Mouse (Mus musculus): Measurements from ENCODE around the gene Grin2b. TPM values are rescaled to one million over a fixed set of nuclear protein-coding genes. Genes with fewer than 3 reads are reported as not detected.

Grin2b gene
- polyA plus RNA-seq, 1 experiment from 2014 or later = 87.8 TPM

- Histone ChIP-seq H3K4me1 (ENCODE audit: control insufficient read depth, insufficient read depth, low read length) (0 out of 2 replicates have a peak, but pooled peaks cover 2% of the 10 kb centered on the region), H3K4me3 (ENCODE audit: low read depth, low read length) (no peak overlapping the region), H3K4me2 (ENCODE audit: low read depth, low read length) (no peak overlapping the region), H3K36me3 (ENCODE audit: control insufficient read depth, insufficient read depth, low read length) (no peaks in the 10 kb centered on the region), H3K9me3 (ENCODE audit: control insufficient read depth, low read length) (no peaks in the 10 kb centered on the region), H3K27ac (ENCODE audit: low read depth, low read length) (no peak overlapping the region), H3K27me3 (ENCODE audit: control insufficient read depth, insufficient read depth, low read length) (no peaks in the 10 kb centered on the region), H3K9ac (replicated peaks; ENCODE audit: low read depth, low read length) (no peak overlapping the region)
- ATAC-seq (ENCODE audit: low read depth) = 0 out of 2 replicates have a peak, but pooled peaks have one; percentile 21
- 32% methylated on average over 9 of the region's 9 CpGs for WGBS
Measured at GRCm38 (mm10) chr6:135961766-135962165, 211.5 kb downstream of the Grin2b start.

- Histone ChIP-seq H3K9ac (replicated peaks; ENCODE audit: low read depth, low read length) (no peak overlapping the region), H3K4me3 (ENCODE audit: low read depth, low read length) (no peak overlapping the region), H3K27ac (ENCODE audit: low read depth, low read length) (no peak overlapping the region), H3K4me1 (ENCODE audit: control insufficient read depth, insufficient read depth, low read length) (0 out of 2 replicates have a peak, but pooled peaks cover 2% of the 10 kb centered on the region), H3K27me3 (ENCODE audit: control insufficient read depth, insufficient read depth, low read length) (no peaks in the 10 kb centered on the region), H3K4me2 (ENCODE audit: low read depth, low read length) (no peak overlapping the region), H3K36me3 (ENCODE audit: control insufficient read depth, insufficient read depth, low read length) (no peaks in the 10 kb centered on the region), H3K9me3 (ENCODE audit: control insufficient read depth, low read length) (no peaks in the 10 kb centered on the region)
- WGBS = 92% methylated on average over 10 of the region's 10 CpGs
- ATAC-seq (ENCODE audit: low read depth) = no peak
Measured at GRCm38 (mm10) chr6:135959629-135960028, 213.7 kb downstream of the Grin2b start.

GRCm38 (mm10) chr6:135951666-135952065 lies 221.6 kb downstream of the Grin2b start:
- H3K27ac ChIP-seq (ENCODE audit: low read depth, low read length) = no peak overlapping the region
- no peak overlapping the region for H3K4me3 ChIP-seq (ENCODE audit: low read depth, low read length)
- no peaks in the 10 kb centered on the region for H3K9me3 ChIP-seq (ENCODE audit: control insufficient read depth, low read length)
- H3K36me3 ChIP-seq (ENCODE audit: control insufficient read depth, insufficient read depth, low read length) = no peaks in the 10 kb centered on the region
- no peak for ATAC-seq (ENCODE audit: low read depth)
- WGBS = 96% methylated on average over 5 of the region's 5 CpGs
- no peaks in the 10 kb centered on the region for H3K27me3 ChIP-seq (ENCODE audit: control insufficient read depth, insufficient read depth, low read length)
- no peak overlapping the region for H3K4me2 ChIP-seq (ENCODE audit: low read depth, low read length)
- H3K9ac ChIP-seq (replicated peaks; ENCODE audit: low read depth, low read length) = no peak overlapping the region
- no peaks in the 10 kb centered on the region for H3K4me1 ChIP-seq (ENCODE audit: control insufficient read depth, insufficient read depth, low read length)

- WGBS = 79% methylated on average over 5 of the region's 5 CpGs
- no peak for ATAC-seq (ENCODE audit: low read depth)
Measured at GRCm38 (mm10) chr6:135945511-135945910, 227.8 kb downstream of the Grin2b start.

DNA sequence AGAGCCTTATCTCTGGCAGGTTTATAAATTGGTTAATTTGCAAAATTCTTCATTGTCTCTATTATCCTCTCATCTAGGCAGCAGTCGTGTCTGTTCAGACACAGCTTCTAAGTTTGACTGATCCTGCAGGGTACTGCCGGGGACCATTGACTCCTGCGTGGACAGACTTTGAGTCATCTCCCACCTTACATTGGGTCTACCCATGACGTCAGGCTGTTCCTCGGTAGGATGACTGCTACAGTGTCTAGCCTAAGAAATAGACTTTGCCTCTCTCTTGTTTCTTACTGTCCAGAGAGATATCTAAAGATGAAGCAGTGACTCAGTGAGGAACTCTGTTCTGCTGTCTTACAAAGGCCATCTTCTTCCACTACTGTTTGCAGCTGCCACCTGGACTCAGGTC lies 229.0 kb downstream of the Grin2b start:
- no peak overlapping the region for H3K4me2 ChIP-seq (ENCODE audit: low read depth, low read length)
- no peaks in the 10 kb centered on the region for H3K9me3 ChIP-seq (ENCODE audit: control insufficient read depth, low read length)
- H3K27me3 ChIP-seq (ENCODE audit: control insufficient read depth, insufficient read depth, low read length) = no peaks in the 10 kb centered on the region
- WGBS = 92% methylated on average over 5 of the region's 5 CpGs
- H3K4me1 ChIP-seq (ENCODE audit: control insufficient read depth, insufficient read depth, low read length) = no peaks in the 10 kb centered on the region
- H3K36me3 ChIP-seq (ENCODE audit: control insufficient read depth, insufficient read depth, low read length) = no peaks in the 10 kb centered on the region
- H3K27ac ChIP-seq (ENCODE audit: low read depth, low read length) = no peak overlapping the region
- H3K9ac ChIP-seq (replicated peaks; ENCODE audit: low read depth, low read length) = no peak overlapping the region
- no peak for ATAC-seq (ENCODE audit: low read depth)
- H3K4me3 ChIP-seq (ENCODE audit: low read depth, low read length) = no peak overlapping the region

More at GRCm38 (mm10) chr6:135945511-135945910, 227.8 kb downstream of the Grin2b start:
- no peaks in the 10 kb centered on the region for H3K27me3 ChIP-seq (ENCODE audit: control insufficient read depth, insufficient read depth, low read length)
- no peak overlapping the region for H3K4me2 ChIP-seq (ENCODE audit: low read depth, low read length)
- no peaks in the 10 kb centered on the region for H3K4me1 ChIP-seq (ENCODE audit: control insufficient read depth, insufficient read depth, low read length)
- H3K9me3 ChIP-seq (ENCODE audit: control insufficient read depth, low read length) = no peaks in the 10 kb centered on the region
- H3K27ac ChIP-seq (ENCODE audit: low read depth, low read length) = no peak overlapping the region
- no peak overlapping the region for H3K9ac ChIP-seq (replicated peaks; ENCODE audit: low read depth, low read length)
- no peaks in the 10 kb centered on the region for H3K36me3 ChIP-seq (ENCODE audit: control insufficient read depth, insufficient read depth, low read length)
- H3K4me3 ChIP-seq (ENCODE audit: low read depth, low read length) = no peak overlapping the region

GRCm38 (mm10) chr6:135943121-135943617 lies 230.1 kb downstream of the Grin2b start:
- Histone ChIP-seq H3K9me3 (ENCODE audit: control insufficient read depth, low read length) (no peaks in the 10 kb centered on the region), H3K27me3 (ENCODE audit: control insufficient read depth, insufficient read depth, low read length) (no peaks in the 10 kb centered on the region), H3K4me3 (ENCODE audit: low read depth, low read length) (no peak overlapping the region), H3K4me2 (ENCODE audit: low read depth, low read length) (no peak overlapping the region), H3K36me3 (ENCODE audit: control insufficient read depth, insufficient read depth, low read length) (no peaks in the 10 kb centered on the region), H3K27ac (ENCODE audit: low read depth, low read length) (no peak overlapping the region), H3K4me1 (ENCODE audit: control insufficient read depth, insufficient read depth, low read length) (no peaks in the 10 kb centered on the region), H3K9ac (replicated peaks; ENCODE audit: low read depth, low read length) (no peak overlapping the region)
- 83% methylated on average over 6 of the region's 6 CpGs for WGBS
- ATAC-seq (ENCODE audit: low read depth) = no peak

GRCm38 (mm10) chr6:135932924-135933323 lies 240.4 kb downstream of the Grin2b start:
- 87% methylated on average over 3 of the region's 3 CpGs for WGBS

DNA sequence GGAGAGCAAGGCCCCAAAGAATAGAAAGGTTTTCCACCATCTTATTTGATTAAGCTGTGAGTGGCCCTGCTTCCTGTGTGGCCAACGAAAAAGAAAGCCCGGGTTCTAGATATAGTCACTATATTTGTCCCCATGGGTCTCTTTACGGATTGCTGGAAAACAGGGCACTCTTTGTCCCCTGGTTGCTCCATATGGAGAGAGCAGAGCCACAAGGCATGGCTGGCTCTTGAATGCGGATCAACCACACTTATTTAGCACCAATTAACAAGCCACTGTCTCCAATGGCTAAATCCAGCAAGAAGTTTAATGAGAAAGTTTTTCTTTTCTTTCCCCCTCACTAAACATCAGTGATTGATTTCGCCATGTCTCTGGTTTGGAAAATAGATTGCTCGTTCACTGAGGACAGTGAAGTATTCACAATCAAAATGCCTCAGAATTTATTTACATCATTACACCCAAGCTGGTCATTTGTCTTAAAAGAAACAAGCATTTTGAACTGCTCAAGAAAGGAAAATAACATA lies 240.9 kb downstream of the Grin2b start:
- ATAC-seq (ENCODE audit: low read depth) = no peak
- Histone ChIP-seq H3K27me3 (ENCODE audit: control insufficient read depth, insufficient read depth, low read length) (no peaks in the 10 kb centered on the region), H3K4me1 (ENCODE audit: control insufficient read depth, insufficient read depth, low read length) (no peaks in the 10 kb centered on the region), H3K4me2 (ENCODE audit: low read depth, low read length) (no peak overlapping the region), H3K27ac (ENCODE audit: low read depth, low read length) (no peak overlapping the region), H3K9ac (replicated peaks; ENCODE audit: low read depth, low read length) (no peak overlapping the region), H3K9me3 (ENCODE audit: control insufficient read depth, low read length) (no peaks in the 10 kb centered on the region), H3K36me3 (ENCODE audit: control insufficient read depth, insufficient read depth, low read length) (no peaks in the 10 kb centered on the region), H3K4me3 (ENCODE audit: low read depth, low read length) (no peak overlapping the region)
- 59% methylated on average over 6 of the region's 6 CpGs for WGBS

More at GRCm38 (mm10) chr6:135932924-135933323, 240.4 kb downstream of the Grin2b start:
- H3K4me2 ChIP-seq (ENCODE audit: low read depth, low read length) = no peak overlapping the region
- no peak overlapping the region for H3K27ac ChIP-seq (ENCODE audit: low read depth, low read length)
- H3K9ac ChIP-seq (replicated peaks; ENCODE audit: low read depth, low read length) = no peak overlapping the region
- no peaks in the 10 kb centered on the region for H3K27me3 ChIP-seq (ENCODE audit: control insufficient read depth, insufficient read depth, low read length)
- H3K9me3 ChIP-seq (ENCODE audit: control insufficient read depth, low read length) = no peaks in the 10 kb centered on the region
- no peak overlapping the region for H3K4me3 ChIP-seq (ENCODE audit: low read depth, low read length)
- H3K36me3 ChIP-seq (ENCODE audit: control insufficient read depth, insufficient read depth, low read length) = no peaks in the 10 kb centered on the region
- H3K4me1 ChIP-seq (ENCODE audit: control insufficient read depth, insufficient read depth, low read length) = no peaks in the 10 kb centered on the region
- ATAC-seq (ENCODE audit: low read depth) = no peak

DNA sequence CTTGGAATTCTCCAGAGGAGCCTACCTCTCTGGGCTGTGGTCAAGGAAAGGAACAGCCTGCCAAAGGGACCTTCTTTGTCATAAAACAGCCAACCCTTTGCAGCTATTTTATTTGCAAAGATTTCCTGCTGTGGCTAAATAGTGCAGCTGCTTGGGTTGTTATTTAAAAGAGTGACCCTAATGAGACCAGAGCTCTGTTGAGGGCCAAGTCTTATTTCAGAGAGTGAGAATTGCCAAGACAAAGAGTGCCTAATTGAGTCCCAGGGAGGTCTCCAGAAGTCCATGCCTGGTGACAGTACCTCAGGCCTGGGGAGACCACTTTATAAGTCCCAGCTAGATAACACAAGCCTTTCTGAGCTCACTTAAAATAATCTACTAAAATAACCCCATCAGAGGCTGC lies 255.6 kb downstream of the Grin2b start:
- ATAC-seq (ENCODE audit: low read depth) = no peak
- Histone ChIP-seq H3K36me3 (ENCODE audit: control insufficient read depth, insufficient read depth, low read length) (no peaks in the 10 kb centered on the region), H3K27me3 (ENCODE audit: control insufficient read depth, insufficient read depth, low read length) (no peaks in the 10 kb centered on the region), H3K9ac (replicated peaks; ENCODE audit: low read depth, low read length) (no peak overlapping the region), H3K27ac (ENCODE audit: low read depth, low read length) (no peak overlapping the region), H3K9me3 (ENCODE audit: control insufficient read depth, low read length) (no peaks in the 10 kb centered on the region), H3K4me3 (ENCODE audit: low read depth, low read length) (no peak overlapping the region), H3K4me2 (ENCODE audit: low read depth, low read length) (no peak overlapping the region), H3K4me1 (ENCODE audit: control insufficient read depth, insufficient read depth, low read length) (no peaks in the 10 kb centered on the region)

All from neural tube, embryonic 14.5 days (tissue).